9 mouse cellular contexts compared by ENCODE assay signal in the genomic region with DNA sequence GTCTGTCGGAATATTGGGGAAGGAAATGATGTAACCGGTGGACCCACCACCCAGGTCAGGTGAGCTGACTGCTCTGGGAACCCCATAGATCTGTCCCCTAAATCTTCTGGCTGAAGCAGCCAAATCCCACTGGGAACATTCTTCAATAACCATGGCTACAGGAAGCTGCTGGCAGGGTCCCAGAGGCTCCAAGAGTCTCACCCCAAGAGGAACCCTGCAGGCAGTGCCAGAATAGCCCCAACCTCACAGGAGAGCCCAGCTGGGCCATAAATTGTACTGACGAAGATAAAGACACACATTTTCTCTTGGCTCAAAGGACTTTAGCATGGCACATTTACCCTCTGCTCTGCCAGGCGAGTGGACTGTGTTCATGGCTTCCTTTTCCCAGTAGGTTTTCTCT.
DNase-seq lines count a peak whose midpoint lies in the region; ATAC-seq lines count a peak whose summit lies in the region.
"Had no signal": no experiment of that assay in that cellular context is flagged by ENCODE, and none has a peak within 500 bp of the region (broad histone marks: within the 10 kb centered on the region; RNA-seq: fewer than 3 reads in every experiment).

No protein-coding gene starts in this region.

- no peak for ATAC-seq in heart, embryonic 16.5 days (replicated peaks; ENCODE audit: extremely low read depth, insufficient read depth, low FRiP score)
- no peak for ATAC-seq in midbrain, embryonic 16.5 days
- ATAC-seq in midbrain, embryonic 15.5 days (replicated peaks), result no peak
- no peak for ATAC-seq in liver, embryonic 11.5 days (replicated peaks; ENCODE audit: low FRiP score)

- intact Hi-C loops in heart, postnatal 14 days (cut with DNase I), result no loop called here

- H3K27me3 ChIP-seq in heart, embryonic 16.5 days (ENCODE audit: control insufficient read depth, insufficient read depth, low read length), result no peaks in the 10 kb centered on the region
- H3K27me3 ChIP-seq in midbrain, embryonic 16.5 days (ENCODE audit: control insufficient read depth, insufficient read depth, low read depth, low read length), result no peaks in the 10 kb centered on the region
- H3K27me3 ChIP-seq in midbrain, embryonic 15.5 days (replicated peaks), result no peaks in the 10 kb centered on the region
- no peaks in the 10 kb centered on the region for H3K27me3 ChIP-seq in liver, embryonic 11.5 days (replicated peaks; ENCODE audit: control insufficient read depth, insufficient read depth, low read length)

- peak overlapping the region; percentile 63 for H3K27ac ChIP-seq in heart, embryonic 16.5 days (ENCODE audit: low read length)
- H3K27ac ChIP-seq in midbrain, embryonic 16.5 days (ENCODE audit: low read length), result peak overlapping the region; percentile 19; the same call in 1 of the 2 replicates
- H3K27ac ChIP-seq in midbrain, embryonic 15.5 days, result no peak overlapping the region
- no peak overlapping the region for H3K27ac ChIP-seq in liver, embryonic 11.5 days (ENCODE audit: low read depth, low read length)

- H3K4me3 ChIP-seq in heart, embryonic 16.5 days (ENCODE audit: low read length), result no peak overlapping the region
- no peak overlapping the region for H3K4me3 ChIP-seq in midbrain, embryonic 16.5 days (ENCODE audit: low read depth, low read length)
- H3K4me3 ChIP-seq in midbrain, embryonic 15.5 days, result no peak overlapping the region
- no peak overlapping the region for H3K4me3 ChIP-seq in liver, embryonic 11.5 days (ENCODE audit: low read depth, low read length)

- peaks cover 12% of the 10 kb centered on the region; the same call in 1 of the 2 replicates for H3K4me1 ChIP-seq in heart, embryonic 16.5 days (ENCODE audit: control insufficient read depth, insufficient read depth, low read length)
- H3K4me1 ChIP-seq in midbrain, embryonic 16.5 days (ENCODE audit: control insufficient read depth, insufficient read depth, low read length), result peaks cover 20% of the 10 kb centered on the region
- peaks cover 13% of the 10 kb centered on the region for H3K4me1 ChIP-seq in midbrain, embryonic 15.5 days
- H3K4me1 ChIP-seq in liver, embryonic 11.5 days (replicated peaks; ENCODE audit: control insufficient read depth, insufficient read depth, low read length), result no peaks in the 10 kb centered on the region

- no peaks in the 10 kb centered on the region for H3K9me3 ChIP-seq in heart, embryonic 16.5 days (replicated peaks; ENCODE audit: control insufficient read depth, low read length)
- no peaks in the 10 kb centered on the region for H3K9me3 ChIP-seq in midbrain, embryonic 16.5 days (replicated peaks; ENCODE audit: control insufficient read depth, low read length, poor library complexity, severe bottlenecking)
- no peaks in the 10 kb centered on the region for H3K9me3 ChIP-seq in midbrain, embryonic 15.5 days
- H3K9me3 ChIP-seq in liver, embryonic 11.5 days (ENCODE audit: control insufficient read depth, low read length), result no peaks in the 10 kb centered on the region

- H3K4me2 ChIP-seq in heart, embryonic 16.5 days (ENCODE audit: low read depth, low read length), result no peak overlapping the region
- no peak overlapping the region for H3K4me2 ChIP-seq in midbrain, embryonic 16.5 days (ENCODE audit: low read length)
- no peak overlapping the region for H3K4me2 ChIP-seq in midbrain, embryonic 15.5 days
- no peak overlapping the region for H3K4me2 ChIP-seq in liver, embryonic 11.5 days

- H3K9ac ChIP-seq in heart, embryonic 16.5 days (ENCODE audit: low read length), result no peak overlapping the region
- H3K9ac ChIP-seq in midbrain, embryonic 16.5 days (ENCODE audit: low read depth, low read length), result no peak overlapping the region
- H3K9ac ChIP-seq in midbrain, embryonic 15.5 days, result no peak overlapping the region
- no peak overlapping the region for H3K9ac ChIP-seq in liver, embryonic 11.5 days (ENCODE audit: low read depth, low read length)

- peak; percentile 9 to 33 for DNase-seq in adrenal gland, adult (ENCODE audit: inconsistent age in 2 of 2, low spot score in 1 of 2)
- DNase-seq in adrenal gland, adult 8-10 months, result no peak
- no peak for DNase-seq in heart, postnatal 14 days
- peak; percentile 48 to 61 for DNase-seq in kidney, postnatal 4 days
- no peak for DNase-seq in liver, embryonic 11.5 days (ENCODE audit: low spot score)
- DNase-seq: heart, postnatal 4 days had no signal

- H3K36me3 ChIP-seq in heart, embryonic 16.5 days (ENCODE audit: control insufficient read depth, insufficient read depth), result no peaks in the 10 kb centered on the region
- no peaks in the 10 kb centered on the region for H3K36me3 ChIP-seq in midbrain, embryonic 16.5 days (ENCODE audit: control insufficient read depth, insufficient read depth, low read length)
- H3K36me3 ChIP-seq in midbrain, embryonic 15.5 days (replicated peaks), result no peaks in the 10 kb centered on the region
- H3K36me3 ChIP-seq in liver, embryonic 11.5 days (ENCODE audit: control insufficient read depth, insufficient read depth, low read length), result no peaks in the 10 kb centered on the region

- 72% methylated on average over 4 of the region's 4 CpGs for WGBS in heart, embryonic 16.5 days
- 77% methylated on average over 4 of the region's 4 CpGs for WGBS in midbrain, embryonic 16.5 days
- WGBS in midbrain, embryonic 15.5 days, result 80% methylated on average over 4 of the region's 4 CpGs
- WGBS in liver, embryonic 11.5 days, result 78% methylated on average over 4 of the region's 4 CpGs

Comparison
In these comparisons a context has a peak if more than half of its experiments do, and no peak if none do; other contexts are left out.
1. DNase-seq: peak in adrenal gland, adult (2 of 2) and kidney, postnatal 4 days (2 of 2); none in adrenal gland, adult 8-10 months (single experiment), heart, postnatal 14 days (0 of 2) and liver, embryonic 11.5 days (single experiment).
2. H3K27ac ChIP-seq: peak in heart, embryonic 16.5 days (single experiment) and midbrain, embryonic 16.5 days (single experiment); none in midbrain, embryonic 15.5 days (single experiment) and liver, embryonic 11.5 days (single experiment).